In genomic region chr4:120101186-120101585, GRCm38 (mm10) we compare ENCODE assay signal across 26 mouse cellular contexts. TPM values are rescaled to one million over a fixed set of nuclear protein-coding genes. Genes with fewer than 3 reads are reported as not detected.
"Had no signal": no experiment of that assay in that cellular context is flagged by ENCODE, and none has a peak within 500 bp of the region (broad histone marks: within the 10 kb centered on the region; RNA-seq: fewer than 3 reads in every experiment).

No protein-coding gene starts in this region.

- ATAC-seq: midbrain, embryonic 16.5 days had no signal

- H3K4me1 ChIP-seq: midbrain, embryonic 10.5 days; midbrain, embryonic 12.5 days; neural tube, embryonic 13.5 days; neural tube, embryonic 15.5 days had no signal

- H3K27me3 ChIP-seq: midbrain, embryonic 12.5 days; neural tube, embryonic 13.5 days; neural tube, embryonic 15.5 days had no signal

- H3K27ac ChIP-seq: midbrain, embryonic 10.5 days; midbrain, embryonic 12.5 days; neural tube, embryonic 13.5 days; neural tube, embryonic 15.5 days had no signal

- H3K4me3 ChIP-seq: midbrain, embryonic 10.5 days; midbrain, embryonic 12.5 days; myocyte; neural tube, embryonic 13.5 days; neural tube, embryonic 15.5 days had no signal

- H3K9ac ChIP-seq: lung, embryonic 14.5 days; midbrain, embryonic 12.5 days; neural tube, embryonic 13.5 days; neural tube, embryonic 15.5 days had no signal

- H3K36me3 ChIP-seq: midbrain, embryonic 10.5 days; midbrain, embryonic 12.5 days had no signal

- DNase-seq: lung, adult 18-20 months; lung, embryonic 14.5 days; lung, postnatal 10 days; lung, postnatal 4 days; midbrain, embryonic 14.5 days; retina, postnatal 1 day; right cerebral cortex, adult 18-20 months; right cerebral cortex, postnatal 4 days; spleen, adult 18-20 months; thymus, adult 18-20 months; thymus, postnatal 14 days; thymus, postnatal 36 days had no signal

- H3K4me2 ChIP-seq: lung, embryonic 14.5 days; midbrain, embryonic 12.5 days; neural tube, embryonic 13.5 days; neural tube, embryonic 15.5 days had no signal

RNA-seq across cellular contexts. Expression of gene AL607142.1, which starts 36.4 kb away (rescaled TPM):
- total RNA-seq: megakaryocyte, adult 5-6 weeks; megakaryocyte-erythroid progenitor cell, adult 5-6 weeks had no signal
- polyA plus RNA-seq: lung, embryonic 14.5 days; lung, embryonic 16.5 days; midbrain, embryonic 10.5 days; midbrain, embryonic 12.5 days; midbrain, embryonic 14.5 days; midbrain, embryonic 16.5 days; myocyte; neural tube, embryonic 11.5 days; neural tube, embryonic 13.5 days; neural tube, embryonic 15.5 days; small intestine, adult 2 months; stomach, embryonic 14.5 days; stomach, embryonic 16.5 days; thymus, postnatal 0 days had no signal

RNA-seq across cellular contexts. Expression of gene Edn2, which starts 59.8 kb away (rescaled TPM):
- total RNA-seq: megakaryocyte, adult 5-6 weeks; megakaryocyte-erythroid progenitor cell, adult 5-6 weeks had no signal
- polyA plus RNA-seq: midbrain, embryonic 10.5 days; midbrain, embryonic 12.5 days; midbrain, embryonic 16.5 days; myocyte; neural tube, embryonic 11.5 days had no signal
